Mouse (Mus musculus): ENCODE measurements around the gene Cdrt4. TPM values are rescaled to one million over a fixed set of nuclear protein-coding genes. Genes with fewer than 3 reads are reported as not detected.

Gene Cdrt4
- total RNA-seq, 2 experiments from 2014 or later = not detected

DNA sequence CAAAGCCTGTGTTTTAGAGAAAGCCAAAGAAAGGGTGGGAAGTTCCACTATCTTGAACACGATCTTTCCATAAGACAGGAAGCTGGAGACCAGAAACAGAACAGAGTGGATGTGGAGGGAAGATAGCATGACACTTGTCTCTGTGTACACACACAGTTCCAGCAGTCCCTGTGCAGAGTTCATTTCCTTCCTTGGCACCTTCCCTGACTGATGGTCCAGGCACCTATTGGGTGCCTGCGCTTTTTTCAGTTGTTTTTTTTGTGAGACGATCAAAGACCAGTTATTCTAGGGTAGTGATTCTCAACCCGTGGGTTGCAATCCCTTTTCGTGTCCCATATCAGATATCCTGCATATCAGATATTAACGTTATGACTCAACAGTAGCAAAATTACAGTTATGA is 13.0 kb upstream of the Cdrt4 start:
- DNase-seq (ENCODE audit: extremely low spot score in 1 of 2, low spot score in 2 of 2) = no peak
- intact Hi-C loops (cut with DNase I) = no loop called here

DNA sequence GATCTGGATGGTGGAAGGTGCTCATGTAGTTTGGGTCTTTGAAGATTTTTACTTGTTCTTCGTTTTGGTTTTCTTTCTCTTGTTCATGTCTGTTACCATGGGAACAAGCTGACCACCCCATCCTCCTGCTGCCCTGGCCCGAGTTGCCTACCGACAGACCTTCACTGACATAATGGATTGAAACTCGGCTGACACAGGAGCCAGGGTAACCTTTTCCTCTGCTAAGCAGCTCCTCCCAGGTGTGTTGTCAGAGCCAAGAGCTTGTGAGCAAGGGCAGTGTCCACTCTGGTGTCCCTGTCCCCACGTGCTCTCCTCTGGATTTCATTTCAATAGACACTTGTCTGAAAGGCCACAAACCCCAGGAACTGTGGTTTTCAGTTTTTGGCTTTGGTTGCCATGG is 12.1 kb upstream of the Cdrt4 start:
- intact Hi-C loops (cut with DNase I) = no loop called here

DNA sequence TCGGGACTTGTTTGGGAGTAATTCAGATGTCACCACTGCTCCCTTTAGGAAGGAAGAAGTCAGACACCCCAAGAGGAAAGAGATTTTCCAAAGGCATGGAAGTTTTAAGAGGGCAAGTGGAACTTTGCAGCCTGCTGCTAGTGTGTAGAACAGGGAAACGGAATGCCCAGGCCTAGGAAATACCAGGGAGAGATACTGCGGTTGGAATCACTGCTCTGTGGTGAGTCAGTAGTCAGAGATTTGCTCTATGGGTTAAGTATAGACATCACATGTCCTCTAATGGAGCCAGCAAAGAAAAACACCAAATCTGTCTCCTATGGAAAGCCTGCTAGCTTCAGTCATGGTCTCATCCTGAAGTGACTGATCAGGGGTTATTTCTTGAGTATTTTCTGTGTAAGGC is 10.8 kb upstream of the Cdrt4 start:
- DNase-seq (ENCODE audit: extremely low spot score in 1 of 2, low spot score in 2 of 2) = no peak
- intact Hi-C loops (cut with DNase I) = no loop called here

More for the DNA sequence above, 12.1 kb upstream of the Cdrt4 start:
- no peak for DNase-seq (ENCODE audit: extremely low spot score in 1 of 2, low spot score in 2 of 2)

DNA sequence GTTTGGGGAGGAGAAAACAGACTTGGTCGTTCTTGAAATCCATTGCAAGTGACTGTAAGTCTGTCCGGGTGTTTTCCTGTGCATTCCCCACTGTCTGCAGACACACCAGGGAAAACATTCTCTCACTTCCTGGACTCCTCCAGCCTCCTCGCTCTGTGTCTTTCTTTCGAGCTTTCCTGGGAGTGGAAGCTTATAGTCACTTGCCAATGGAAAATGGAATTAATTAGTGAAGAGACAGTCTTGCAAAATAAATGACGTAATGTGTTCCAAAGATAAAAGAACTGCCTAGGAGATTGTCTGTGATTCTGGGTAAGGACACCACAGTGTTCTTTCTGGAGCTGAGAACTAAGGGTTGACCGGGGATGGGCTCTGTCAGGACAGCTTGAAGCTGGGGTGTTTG is 7.5 kb upstream of the Cdrt4 start:
- DNase-seq (ENCODE audit: extremely low spot score in 1 of 2, low spot score in 2 of 2) = no peak
- intact Hi-C loops (cut with DNase I) = no loop called here

DNA sequence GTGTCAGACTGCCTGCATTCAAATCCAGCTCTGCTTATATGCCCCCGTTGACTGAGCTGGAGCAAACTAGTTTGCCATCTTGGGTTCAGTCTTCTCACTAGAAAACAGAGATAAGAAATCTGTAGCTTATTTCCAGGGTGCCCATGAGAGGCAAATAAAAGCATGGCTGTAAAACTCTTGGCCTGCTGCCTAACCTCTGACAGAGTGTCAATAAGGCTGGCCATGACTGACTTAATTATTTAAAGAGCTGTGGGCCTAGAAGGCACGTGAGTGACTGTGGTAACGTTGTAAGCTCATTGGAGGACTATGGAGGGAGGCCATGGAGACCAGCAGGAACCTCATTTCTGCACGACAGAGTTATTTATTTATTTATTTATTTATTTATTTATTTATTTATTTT is 5.5 kb upstream of the Cdrt4 start:
- intact Hi-C loops (cut with DNase I) = no loop called here
- DNase-seq (ENCODE audit: extremely low spot score in 1 of 2, low spot score in 2 of 2) = no peak

DNA sequence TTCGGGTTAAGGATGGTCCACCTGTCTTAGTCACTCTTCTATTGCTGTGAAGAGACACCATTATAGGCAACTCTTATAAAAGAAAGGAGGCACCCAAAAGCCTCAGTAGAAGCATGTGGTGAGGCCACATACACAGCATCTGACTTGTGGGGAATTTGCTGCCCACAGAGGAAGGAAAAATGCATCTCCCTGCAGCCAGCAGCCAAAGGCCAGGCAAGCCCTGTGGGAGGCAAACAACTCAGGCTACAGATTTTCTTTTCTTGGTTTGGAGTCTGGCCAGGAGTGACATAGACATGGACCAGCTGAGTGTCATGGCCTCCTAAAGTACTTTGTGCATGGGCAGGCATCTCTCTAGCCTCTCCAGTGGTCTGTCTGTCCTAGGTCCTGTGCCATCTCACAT is 1.4 kb upstream of the Cdrt4 start:
- intact Hi-C loops (cut with DNase I) = no loop called here
- no peak for DNase-seq (ENCODE audit: extremely low spot score in 1 of 2, low spot score in 2 of 2)

DNA sequence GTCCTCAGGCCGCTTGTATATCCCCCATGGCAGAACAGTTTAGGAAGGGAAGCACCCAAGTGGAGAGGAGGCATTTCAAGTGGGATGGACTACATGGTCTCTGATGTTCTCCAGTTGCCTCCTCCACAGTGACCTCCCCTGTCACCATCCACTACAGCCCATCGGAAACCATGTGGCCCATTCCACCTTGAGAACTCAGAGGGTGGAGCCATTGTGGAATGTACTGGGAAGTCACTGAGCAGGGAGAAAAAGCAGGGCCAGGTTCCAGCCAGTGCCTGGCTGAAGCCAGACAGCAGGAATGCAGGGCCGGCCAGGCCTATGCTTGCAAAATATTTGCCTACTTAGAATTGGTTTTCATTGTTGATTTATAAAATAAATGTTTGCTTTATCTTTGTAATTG is 3.8 kb downstream of the Cdrt4 start:
- no peak for DNase-seq (ENCODE audit: extremely low spot score in 1 of 2, low spot score in 2 of 2)
- intact Hi-C loops (cut with DNase I) = no loop called here

DNA sequence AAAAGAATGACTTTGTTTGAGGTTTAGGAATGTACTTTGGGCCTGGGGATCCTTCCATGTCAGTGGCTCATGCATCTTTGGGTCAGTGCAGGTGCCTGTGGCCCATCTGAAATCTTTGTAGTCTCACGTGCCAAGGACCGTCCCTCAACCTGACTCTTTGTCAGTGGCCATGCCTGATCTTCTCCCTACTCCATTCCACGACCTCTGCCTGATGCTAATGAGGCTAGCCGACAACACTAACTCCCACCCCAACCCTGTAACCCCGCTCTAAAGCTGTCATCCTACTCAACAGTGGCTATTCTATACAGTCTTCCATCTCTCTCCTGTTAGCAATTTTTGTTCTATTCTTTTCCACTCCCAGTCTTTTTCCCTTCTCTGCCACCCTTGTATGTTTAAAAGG is 4.2 kb downstream of the Cdrt4 start:
- DNase-seq (ENCODE audit: extremely low spot score in 1 of 2, low spot score in 2 of 2) = no peak
- intact Hi-C loops (cut with DNase I) = no loop called here

DNA sequence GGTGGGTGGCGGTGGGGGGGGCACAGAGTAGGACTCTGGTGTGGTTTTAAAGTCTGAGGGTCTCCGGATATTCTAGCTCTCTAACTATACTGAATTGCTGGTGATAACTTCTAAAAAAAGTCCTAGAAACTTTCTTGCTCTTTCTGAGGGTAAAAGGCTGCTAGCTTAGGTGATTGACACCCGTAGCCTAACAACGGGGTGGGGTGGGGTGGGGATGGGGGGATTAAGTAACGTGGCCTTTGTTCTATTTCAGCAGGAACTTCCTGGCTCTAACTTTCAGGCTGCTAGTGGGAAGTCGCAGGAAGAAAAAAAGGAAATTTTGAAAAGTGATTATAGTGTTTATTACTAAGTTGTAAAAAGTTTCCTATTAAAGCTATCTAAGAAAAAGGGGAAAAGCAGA is 4.8 kb downstream of the Cdrt4 start:
- intact Hi-C loops (cut with DNase I) = no loop called here

DNA sequence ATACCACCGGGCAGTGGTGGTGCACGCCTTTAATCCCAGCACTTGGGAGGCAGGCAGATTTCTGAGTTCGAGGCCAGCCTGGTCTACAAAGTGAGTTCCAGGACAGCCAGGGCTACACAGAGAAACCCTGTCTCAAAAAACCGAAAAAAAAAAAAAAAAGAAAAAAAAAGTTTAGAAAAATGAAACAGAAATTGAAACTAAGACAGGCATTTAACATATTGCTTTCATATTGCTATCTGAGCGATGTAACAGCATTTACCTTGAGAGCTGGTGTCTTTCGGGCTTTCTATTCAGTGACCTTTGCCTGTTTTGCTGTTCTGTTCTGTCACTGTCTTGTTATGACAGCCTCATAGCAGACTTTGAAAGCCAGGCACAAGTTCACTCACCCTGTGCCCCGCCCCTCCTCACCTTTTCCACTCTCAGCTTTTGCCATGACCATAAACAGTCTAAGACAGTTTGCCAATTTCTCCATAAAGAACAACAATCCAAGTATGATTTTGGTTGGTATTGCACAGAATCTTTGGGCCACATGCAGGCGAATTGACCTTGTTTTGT is 6.7 kb downstream of the Cdrt4 start:
- intact Hi-C loops (cut with DNase I) = no loop called here
- DNase-seq (ENCODE audit: extremely low spot score in 1 of 2, low spot score in 2 of 2) = no peak

More for the DNA sequence above, 4.8 kb downstream of the Cdrt4 start:
- no peak for DNase-seq (ENCODE audit: extremely low spot score in 1 of 2, low spot score in 2 of 2)

DNA sequence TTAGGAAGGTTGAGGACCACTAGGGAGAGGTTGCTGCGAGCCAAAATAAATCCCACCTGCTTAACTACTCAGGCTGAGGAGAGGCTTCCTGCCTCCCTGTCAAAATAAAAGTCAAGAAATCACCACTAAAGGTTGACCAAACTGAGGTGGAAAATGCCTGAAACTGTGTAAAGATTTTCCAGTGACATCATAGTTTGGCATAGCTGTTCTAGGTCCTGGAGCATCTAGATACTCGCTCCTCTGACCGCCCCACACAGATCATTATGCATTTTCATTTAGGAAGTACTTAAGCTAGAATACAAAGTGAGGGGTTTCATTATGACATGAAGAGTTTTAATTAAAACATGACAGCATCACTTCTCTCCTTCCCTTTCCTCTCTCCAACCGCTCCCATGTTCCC is 12.3 kb downstream of the Cdrt4 start:
- DNase-seq (ENCODE audit: extremely low spot score in 1 of 2, low spot score in 2 of 2) = no peak
- intact Hi-C loops (cut with DNase I) = no loop called here

DNA sequence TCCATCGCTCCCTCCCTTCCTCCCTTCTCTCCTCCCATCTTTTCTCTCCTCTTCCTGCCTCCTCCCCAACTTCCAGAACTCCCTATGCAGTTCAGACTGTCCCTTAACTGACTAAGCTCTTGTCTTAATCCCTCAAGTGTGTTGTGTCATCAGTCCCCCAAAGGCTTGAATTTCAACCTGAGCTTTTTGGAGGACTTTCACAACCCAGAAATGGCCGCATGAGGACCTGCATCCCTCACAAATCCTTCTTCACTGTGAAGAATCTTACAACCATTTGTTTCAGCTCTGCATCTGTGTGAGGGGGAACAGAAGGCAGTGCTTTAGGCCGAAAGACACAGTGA is 15.4 kb downstream of the Cdrt4 start:
- intact Hi-C loops (cut with DNase I) = no loop called here

DNA sequence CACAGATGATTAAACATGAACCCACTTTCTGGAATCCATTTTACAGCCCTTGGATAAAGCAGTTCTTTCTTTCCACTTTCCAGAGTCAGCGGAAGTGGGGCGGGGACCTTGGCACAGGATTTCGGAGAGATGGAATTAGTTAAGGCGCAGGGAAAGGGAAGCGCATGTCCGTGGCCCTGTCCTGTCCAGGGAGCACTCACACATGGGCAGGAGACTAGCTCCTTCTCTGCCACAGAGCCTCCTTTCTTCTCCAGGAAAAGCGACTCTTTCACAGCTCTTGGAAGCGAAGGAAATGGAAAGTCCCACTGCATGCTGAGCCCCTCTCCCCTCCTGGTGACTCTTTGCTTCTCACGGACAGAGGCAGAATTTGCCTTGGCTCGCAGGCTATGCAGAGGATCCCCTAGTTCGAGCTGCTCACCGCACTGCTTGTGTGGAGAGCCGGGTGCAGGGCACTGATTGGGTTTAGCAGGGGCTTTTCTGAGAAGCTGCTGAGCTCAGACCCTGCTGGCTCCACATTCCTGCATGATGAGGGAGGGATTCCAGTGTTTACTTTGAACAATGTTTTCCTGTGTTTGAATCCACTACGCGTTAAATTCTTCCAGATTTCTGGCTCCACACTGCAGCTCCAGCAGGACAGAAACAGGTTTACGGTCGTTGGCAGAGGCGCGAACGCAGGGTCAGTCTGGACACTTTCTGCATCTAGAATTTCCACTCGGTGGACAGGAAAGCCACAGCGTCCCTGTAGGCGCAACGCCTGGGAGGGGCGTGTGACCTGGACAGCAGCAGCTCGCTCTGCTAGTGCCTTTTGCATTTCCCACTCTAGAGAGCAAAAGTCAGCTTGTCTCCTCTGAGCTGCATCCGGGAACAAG is 16.0 kb downstream of the Cdrt4 start:
- DNase-seq (ENCODE audit: extremely low spot score in 1 of 2, low spot score in 2 of 2) = peak; percentile 44 to 77
- intact Hi-C loops (cut with DNase I) = no loop called here

More for the DNA sequence above, 15.4 kb downstream of the Cdrt4 start:
- DNase-seq (ENCODE audit: extremely low spot score in 1 of 2, low spot score in 2 of 2) = no peak

DNA sequence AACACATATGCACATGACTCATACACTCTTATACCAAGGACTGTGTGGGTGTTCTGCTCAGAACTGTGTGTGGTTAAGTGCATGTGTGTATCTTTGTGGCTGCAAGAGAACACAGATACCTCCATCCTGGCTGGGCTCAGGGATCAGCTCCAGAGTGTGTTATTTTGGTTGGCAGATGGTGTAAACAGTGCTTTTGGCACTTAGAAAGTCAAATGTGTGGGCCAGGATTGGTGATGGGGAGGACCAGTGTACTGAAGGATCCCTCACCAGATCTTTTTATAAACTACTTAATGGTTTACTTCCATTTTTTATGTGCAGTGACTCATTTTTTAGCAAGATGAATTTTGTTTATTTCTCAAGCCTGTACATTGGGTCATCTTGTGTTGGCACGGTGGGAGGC is 26.2 kb downstream of the Cdrt4 start:
- intact Hi-C loops (cut with DNase I) = no loop called here
- DNase-seq (ENCODE audit: extremely low spot score in 1 of 2, low spot score in 2 of 2) = no peak

DNA sequence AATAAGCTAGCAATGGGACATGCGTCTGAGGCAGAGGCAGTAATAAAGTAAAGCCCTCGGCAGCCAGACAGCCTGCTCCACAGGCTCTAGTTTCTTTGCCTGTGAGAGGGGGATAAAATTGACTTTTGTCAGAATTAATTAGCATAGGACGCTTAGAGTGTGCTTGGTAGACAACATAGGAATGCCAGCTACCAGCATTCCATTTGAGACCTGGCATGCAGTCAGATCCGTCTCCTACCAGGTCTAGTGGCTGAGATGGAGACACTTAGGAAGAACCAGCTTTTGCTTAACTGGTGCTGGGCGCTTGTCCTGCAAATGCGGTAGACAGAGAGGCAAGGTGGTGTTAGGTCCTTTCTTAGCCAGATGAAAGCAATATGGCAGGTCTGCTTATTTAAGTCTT is 27.9 kb downstream of the Cdrt4 start:
- no peak for DNase-seq (ENCODE audit: extremely low spot score in 1 of 2, low spot score in 2 of 2)
- intact Hi-C loops (cut with DNase I) = no loop called here

DNA sequence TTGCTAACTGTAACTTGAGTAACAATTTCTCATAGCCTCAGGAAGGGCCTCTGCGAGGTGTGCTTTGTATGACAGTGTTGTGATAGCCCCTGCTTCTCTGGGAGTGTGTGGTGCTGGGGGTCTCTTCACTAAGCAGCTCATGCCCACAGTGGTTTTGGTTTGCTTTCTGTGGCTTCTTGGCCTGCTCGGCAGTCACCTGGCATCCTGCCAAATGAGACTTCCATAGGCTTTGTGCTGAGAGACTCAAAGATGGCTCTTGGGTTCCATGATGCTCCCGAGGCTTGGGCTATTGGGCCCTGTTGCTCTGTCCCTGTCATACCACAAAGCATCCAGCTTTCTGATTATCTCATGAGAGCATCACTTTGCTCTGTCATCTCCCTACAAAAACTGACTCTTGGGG is 30.7 kb downstream of the Cdrt4 start:
- DNase-seq (ENCODE audit: extremely low spot score in 1 of 2, low spot score in 2 of 2) = no peak
- intact Hi-C loops (cut with DNase I) = loop anchor here (5.0 to 10.0 kb wide), 2 partner anchors 59 to 153 kb away; no protein-coding TSS in a partner anchor

DNA sequence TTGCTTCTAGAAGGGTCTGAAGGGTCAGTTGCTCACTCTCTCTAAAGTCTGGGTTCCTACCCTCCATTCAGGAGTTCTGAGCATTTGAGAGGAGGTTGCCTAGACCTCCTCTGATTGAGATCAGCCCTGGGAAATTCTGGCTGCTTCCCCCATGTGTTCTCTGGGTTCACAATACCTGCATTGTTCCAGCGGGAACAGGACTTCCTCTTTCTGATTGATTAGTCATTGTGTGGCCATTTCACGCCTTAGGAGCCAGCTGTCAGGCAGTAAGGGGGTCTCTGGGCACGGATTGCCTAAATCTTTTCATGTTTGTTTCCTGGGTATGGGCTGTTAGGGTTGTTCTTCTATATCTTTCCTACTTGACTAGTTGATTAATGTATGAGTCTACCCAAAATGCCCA is 32.8 kb downstream of the Cdrt4 start:
- DNase-seq (ENCODE audit: extremely low spot score in 1 of 2, low spot score in 2 of 2) = no peak
- intact Hi-C loops (cut with DNase I) = loop anchor here (5.0 to 10.0 kb wide), 2 partner anchors 61 to 151 kb away; no protein-coding TSS in a partner anchor

DNA sequence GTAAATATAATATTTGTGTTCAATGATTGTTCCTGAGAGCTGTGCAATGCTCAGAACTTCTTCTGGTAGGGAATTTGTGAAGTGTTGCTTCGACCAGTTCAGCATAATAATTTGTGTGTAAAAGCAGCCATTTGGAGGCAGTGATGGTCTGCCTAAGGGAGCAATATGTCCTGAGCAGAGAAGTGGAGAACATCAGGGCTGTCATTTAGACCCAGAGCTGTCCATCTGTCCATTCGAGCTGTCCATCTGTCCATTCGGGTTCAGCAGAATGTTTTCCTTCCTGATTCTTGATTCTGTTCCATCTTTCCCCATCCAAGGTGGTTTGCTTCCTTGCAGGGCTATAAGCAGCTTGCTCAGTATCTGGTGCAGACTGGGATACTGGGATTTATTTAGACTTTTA is 33.4 kb downstream of the Cdrt4 start:
- intact Hi-C loops (cut with DNase I) = loop anchor here (5.0 to 10.0 kb wide), 2 partner anchors 62 to 150 kb away; no protein-coding TSS in a partner anchor
- no peak for DNase-seq (ENCODE audit: extremely low spot score in 1 of 2, low spot score in 2 of 2)

DNA sequence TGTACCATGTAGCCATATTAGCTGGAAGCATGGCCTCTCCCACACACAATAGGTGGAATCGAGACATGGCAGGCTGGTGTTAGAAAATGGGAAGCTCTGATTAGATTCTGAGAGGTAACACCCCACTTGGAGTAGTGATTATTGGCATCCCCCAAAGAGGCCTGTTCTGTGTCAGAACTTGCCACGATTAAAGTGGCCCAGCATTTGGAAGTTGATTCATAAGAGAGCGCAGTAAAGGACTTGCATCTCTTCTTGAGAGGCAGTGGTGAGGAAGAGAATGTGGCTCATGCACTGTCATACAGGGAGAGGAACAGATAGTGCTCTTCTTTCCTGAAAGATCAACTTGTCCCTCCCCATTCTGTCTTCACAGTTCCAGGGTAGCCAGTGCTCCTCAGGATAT is 34.1 kb downstream of the Cdrt4 start:
- intact Hi-C loops (cut with DNase I) = loop anchor here (10.0 kb wide), 1 partner anchor 150 kb away; no protein-coding TSS in a partner anchor
- no peak for DNase-seq (ENCODE audit: extremely low spot score in 1 of 2, low spot score in 2 of 2)

DNA sequence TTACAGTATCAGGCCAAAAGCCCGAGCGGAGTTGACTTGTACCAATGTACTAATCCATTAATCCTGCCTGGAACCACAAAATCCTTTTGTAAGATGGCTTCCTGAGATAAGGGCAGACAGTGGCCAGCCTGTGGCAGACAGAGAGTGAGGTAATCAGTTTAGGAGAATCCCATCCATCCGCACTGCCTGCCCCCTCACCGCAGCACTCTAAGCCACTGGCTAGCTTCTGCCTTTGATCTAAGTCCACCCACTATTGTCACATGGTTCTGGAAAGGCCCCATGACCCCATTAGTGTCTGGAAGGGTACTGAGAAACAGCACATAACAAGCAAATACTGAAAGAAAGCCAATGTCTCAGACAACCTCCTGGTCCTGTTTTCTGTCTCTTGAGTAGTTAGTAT is 35.6 kb downstream of the Cdrt4 start:
- no peak for DNase-seq (ENCODE audit: extremely low spot score in 1 of 2, low spot score in 2 of 2)
- intact Hi-C loops (cut with DNase I) = loop anchor here (10.0 kb wide), 1 partner anchor 148 kb away; no protein-coding TSS in a partner anchor
